Mouse (Mus musculus): Measurements from ENCODE around the gene Ankef1. TPM values are rescaled to one million over a fixed set of nuclear protein-coding genes. Genes with fewer than 3 reads are reported as not detected.

Ankef1 gene
- polyA plus RNA-seq, 1 experiment: 132 TPM

DNA sequence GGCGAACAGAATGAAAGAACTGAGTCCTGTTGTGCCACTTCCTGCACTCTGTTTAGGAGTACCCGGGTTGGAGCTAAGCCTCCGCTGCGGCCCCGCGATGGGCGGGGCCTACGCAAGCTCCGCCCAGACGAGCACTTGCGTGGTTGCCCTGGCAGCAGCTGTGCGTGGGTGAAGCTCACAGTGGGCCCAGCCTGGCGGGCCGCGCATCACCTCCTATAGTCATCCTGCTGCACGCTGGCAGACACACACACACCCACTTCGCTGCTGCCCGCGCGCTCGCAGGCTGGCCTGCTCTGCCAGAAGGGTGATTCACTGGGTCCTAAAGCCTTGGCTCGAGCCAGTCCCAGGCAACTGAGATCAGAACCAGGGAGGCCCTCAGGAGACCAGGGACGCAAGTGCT is 30.3 kb downstream of the Ankef1 start:
- H3K4me3 ChIP-seq (ENCODE audit: insufficient read depth, low read depth, low read length): peak overlapping the region; percentile 56
- no peak overlapping the region for H3K27ac ChIP-seq (replicated peaks; ENCODE audit: low read depth, low read length)
- peaks cover 4% of the 10 kb centered on the region for H3K4me1 ChIP-seq (ENCODE audit: control insufficient read depth, insufficient read depth, insufficient read length, low read length)

DNA sequence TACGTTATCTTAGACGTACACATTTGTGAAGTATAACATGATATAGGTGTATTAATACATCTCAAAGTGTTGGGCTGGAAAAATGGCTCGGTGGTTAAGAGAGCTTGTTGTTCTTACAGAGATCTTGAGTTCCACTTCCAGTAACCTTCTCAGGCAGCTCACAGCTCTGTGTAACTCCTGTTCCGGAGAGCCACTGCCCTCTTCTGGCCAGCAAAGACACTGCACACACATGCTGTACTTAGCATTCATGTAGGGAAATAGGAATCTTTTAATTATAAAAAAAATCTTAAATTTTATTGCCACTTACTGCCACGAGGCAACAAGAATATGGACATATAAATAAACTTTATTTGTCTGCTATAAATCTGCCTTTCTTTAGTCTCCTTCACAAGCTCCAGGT is 56.3 kb downstream of the Ankef1 start:
- Histone ChIP-seq H3K4me1 (ENCODE audit: control insufficient read depth, insufficient read depth, insufficient read length, low read length) (no peaks in the 10 kb centered on the region), H3K4me3 (ENCODE audit: insufficient read depth, low read depth, low read length) (no peak overlapping the region), H3K27ac (replicated peaks; ENCODE audit: low read depth, low read length) (no peak overlapping the region)

DNA sequence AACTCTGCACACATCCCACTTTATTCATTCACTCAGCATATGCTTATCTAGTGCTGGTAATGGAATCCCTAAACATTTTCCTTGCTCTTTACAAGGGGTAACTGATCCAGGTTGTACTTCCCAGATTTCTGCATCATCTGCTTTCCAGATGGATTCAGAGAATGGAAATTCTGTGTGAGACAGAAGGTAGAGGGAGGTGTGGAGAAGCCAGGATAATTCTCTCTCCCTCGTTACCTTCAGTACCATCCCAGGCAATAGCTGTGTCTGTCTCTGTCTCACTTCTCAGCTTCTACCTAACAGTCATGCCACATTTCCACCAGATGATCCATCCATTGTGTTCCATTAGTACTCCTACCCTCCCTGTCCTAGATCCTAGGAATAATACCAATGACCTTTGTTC is 60.6 kb downstream of the Ankef1 start:
- Histone ChIP-seq H3K4me1 (ENCODE audit: control insufficient read depth, insufficient read depth, insufficient read length, low read length) (no peaks in the 10 kb centered on the region), H3K27ac (replicated peaks; ENCODE audit: low read depth, low read length) (no peak overlapping the region), H3K4me3 (ENCODE audit: insufficient read depth, low read depth, low read length) (no peak overlapping the region)

DNA sequence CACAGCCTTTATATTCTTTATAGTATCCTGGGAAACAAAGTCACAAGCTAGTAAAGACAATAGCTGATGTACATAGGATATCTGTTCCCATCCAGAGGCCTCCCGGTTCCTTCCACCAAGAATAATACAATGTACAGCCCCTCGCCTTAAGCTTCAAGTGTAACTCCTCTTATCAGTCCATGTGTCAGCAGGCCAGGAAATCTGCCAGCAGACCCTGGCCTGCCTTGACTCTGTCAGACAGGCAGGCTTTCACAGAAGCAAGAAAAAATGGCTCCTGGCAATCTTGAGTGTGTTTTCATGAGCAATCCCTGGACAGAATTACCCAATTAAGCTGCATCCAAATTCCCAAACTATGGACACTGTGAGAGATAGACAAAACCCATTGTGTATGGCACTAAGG is 69.1 kb downstream of the Ankef1 start:
- Histone ChIP-seq H3K27ac (replicated peaks; ENCODE audit: low read depth, low read length) (no peak overlapping the region), H3K4me1 (ENCODE audit: control insufficient read depth, insufficient read depth, insufficient read length, low read length) (no peaks in the 10 kb centered on the region)

DNA sequence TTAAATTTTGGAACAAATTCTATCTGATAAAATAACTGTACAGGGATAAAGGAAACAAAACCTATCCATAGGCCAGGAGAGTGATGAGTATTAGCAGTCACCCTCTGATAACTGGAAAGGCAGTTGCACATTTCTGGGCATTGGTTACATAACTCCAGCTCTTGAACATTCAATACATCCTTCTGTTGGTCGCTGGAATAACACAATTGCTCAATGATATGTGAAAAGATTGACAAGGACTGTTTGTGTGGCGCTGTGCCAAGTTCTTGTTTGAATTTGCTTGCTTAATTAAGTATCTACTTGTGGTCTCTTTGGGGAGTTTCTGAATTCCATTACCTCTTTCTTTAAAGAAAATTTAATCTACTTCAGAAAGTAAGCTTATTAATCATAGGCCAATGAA is 81.1 kb downstream of the Ankef1 start:
- no peak overlapping the region for H3K4me3 ChIP-seq (ENCODE audit: insufficient read depth, low read depth, low read length)
- H3K27ac ChIP-seq (replicated peaks; ENCODE audit: low read depth, low read length): no peak overlapping the region
- no peaks in the 10 kb centered on the region for H3K4me1 ChIP-seq (ENCODE audit: control insufficient read depth, insufficient read depth, insufficient read length, low read length)

More for the DNA sequence above, 69.1 kb downstream of the Ankef1 start:
- no peak overlapping the region for H3K4me3 ChIP-seq (ENCODE audit: insufficient read depth, low read depth, low read length)

DNA sequence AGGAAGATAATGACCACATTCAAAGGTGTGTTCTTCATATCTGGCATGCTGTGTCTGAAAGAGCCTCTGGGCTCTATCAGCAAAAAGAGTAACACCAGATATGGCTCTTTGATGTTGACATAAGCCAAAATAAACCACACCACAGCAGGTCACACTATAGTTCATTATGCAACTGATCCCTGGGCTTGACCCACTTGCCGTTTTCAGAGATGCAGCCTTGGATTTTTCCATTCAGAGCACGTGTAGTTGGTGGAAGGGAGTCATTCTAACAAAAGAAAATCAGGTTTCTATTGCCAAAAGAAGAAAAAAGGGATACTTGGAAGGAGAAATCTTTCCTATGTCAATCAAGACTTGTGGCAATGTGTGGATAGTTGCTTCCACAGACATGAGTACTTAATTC is 87.1 kb downstream of the Ankef1 start:
- Histone ChIP-seq H3K27ac (replicated peaks; ENCODE audit: low read depth, low read length) (no peak overlapping the region), H3K4me3 (ENCODE audit: insufficient read depth, low read depth, low read length) (no peak overlapping the region), H3K4me1 (ENCODE audit: control insufficient read depth, insufficient read depth, insufficient read length, low read length) (no peaks in the 10 kb centered on the region)

DNA sequence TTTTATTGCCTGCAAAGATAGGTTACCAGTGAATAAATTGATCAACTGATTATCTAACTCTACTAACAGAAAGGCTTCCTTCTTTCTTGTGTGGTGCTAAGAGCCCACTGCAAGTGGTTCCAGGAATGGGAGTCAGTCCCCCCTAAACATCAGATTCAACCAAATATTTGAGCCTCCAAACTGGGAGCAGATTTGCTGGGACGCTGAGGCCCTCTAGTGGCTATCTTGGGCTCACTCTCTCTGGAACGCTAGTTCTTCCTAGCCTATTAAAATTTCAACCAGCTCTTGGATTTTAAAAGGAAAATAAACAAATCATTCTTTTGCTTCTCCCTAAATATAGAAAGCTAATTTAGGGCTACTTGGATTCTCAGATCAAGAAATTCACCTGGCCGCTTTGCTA is 94.7 kb downstream of the Ankef1 start:
- H3K4me3 ChIP-seq (ENCODE audit: insufficient read depth, low read depth, low read length): no peak overlapping the region
- H3K27ac ChIP-seq (replicated peaks; ENCODE audit: low read depth, low read length): no peak overlapping the region
- H3K4me1 ChIP-seq (ENCODE audit: control insufficient read depth, insufficient read depth, insufficient read length, low read length): no peaks in the 10 kb centered on the region

DNA sequence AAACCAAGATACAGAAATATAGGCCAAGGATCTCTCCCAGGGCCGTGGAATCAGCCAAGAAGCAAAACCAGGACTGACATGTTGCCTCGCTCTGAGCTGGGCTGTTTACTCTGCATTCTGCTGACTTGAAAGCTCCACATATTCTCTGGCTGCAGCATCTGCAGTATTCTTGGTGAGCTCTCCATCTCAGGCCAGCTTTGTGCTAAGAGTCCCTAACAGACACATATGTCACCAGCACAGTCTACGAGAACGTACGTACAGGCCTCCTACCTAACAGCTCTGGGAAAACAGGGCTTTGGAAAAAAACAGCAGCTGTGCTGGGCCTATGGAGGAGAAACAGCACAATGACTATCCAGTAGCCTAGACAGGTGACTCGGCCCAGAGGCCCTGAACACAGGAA is 97.0 kb downstream of the Ankef1 start:
- no peak overlapping the region for H3K4me3 ChIP-seq (ENCODE audit: insufficient read depth, low read depth, low read length)
- no peaks in the 10 kb centered on the region for H3K4me1 ChIP-seq (ENCODE audit: control insufficient read depth, insufficient read depth, insufficient read length, low read length)
- H3K27ac ChIP-seq (replicated peaks; ENCODE audit: low read depth, low read length): no peak overlapping the region

DNA sequence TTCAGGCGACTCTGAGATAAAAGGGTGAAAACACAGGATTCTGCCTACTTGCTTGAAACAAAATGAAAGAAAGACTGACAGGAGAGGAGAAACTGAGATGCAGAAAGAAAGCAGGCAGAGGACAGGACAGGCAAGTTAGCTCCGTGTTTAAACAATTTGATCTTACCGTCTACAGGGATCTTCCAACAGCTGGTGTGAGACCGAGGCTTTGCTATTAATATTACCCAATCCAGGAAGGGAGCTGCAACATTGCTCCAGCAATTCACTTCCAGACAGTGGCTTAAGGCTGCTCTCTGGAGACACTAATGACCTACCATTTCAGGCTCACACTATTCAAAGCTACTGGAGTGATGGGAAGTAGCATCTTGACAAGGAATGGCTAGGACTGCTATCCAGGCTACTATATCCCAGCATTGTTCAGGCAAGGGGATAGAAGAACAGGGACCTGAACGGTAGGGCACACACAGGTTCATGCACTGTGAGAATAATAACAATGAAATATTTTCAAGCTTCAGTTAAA is 99.0 kb downstream of the Ankef1 start:
- no peak overlapping the region for H3K27ac ChIP-seq (replicated peaks; ENCODE audit: low read depth, low read length)
- no peaks in the 10 kb centered on the region for H3K4me1 ChIP-seq (ENCODE audit: control insufficient read depth, insufficient read depth, insufficient read length, low read length)
- H3K4me3 ChIP-seq (ENCODE audit: insufficient read depth, low read depth, low read length): no peak overlapping the region

DNA sequence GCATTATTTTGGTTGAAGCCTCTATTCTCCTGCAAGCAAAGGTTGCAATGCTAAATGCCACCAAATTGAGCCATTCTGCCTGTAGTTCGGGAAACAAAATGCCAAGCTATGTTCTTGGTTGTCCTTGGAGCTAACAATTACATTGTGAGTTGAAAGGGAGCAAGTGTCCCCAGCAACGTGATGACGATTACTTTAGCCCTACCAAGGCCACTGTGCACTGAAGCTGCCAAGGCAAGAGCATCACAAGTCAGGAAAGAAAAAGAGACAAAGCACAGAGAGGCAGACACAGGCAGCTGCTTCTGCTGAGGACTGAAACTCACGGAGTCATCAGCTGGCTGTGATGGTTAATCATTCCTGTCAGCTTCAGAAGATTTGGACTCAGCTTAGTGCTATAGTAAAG is 99.5 kb downstream of the Ankef1 start:
- no peaks in the 10 kb centered on the region for H3K4me1 ChIP-seq (ENCODE audit: control insufficient read depth, insufficient read depth, insufficient read length, low read length)
- H3K27ac ChIP-seq (replicated peaks; ENCODE audit: low read depth, low read length): no peak overlapping the region
- no peak overlapping the region for H3K4me3 ChIP-seq (ENCODE audit: insufficient read depth, low read depth, low read length)

Other genes with a start within 250 kb of the Ankef1 start
- gene Pak7, start 113.9 kb upstream of the Ankef1 start, polyA plus RNA-seq (2012; ENCODE audit: insufficient read depth, insufficient read length, missing spikeins): not detected in 2 replicates
- not detected in 2 replicates for gene Snap25, start 211.5 kb downstream of the Ankef1 start, polyA plus RNA-seq (2012; ENCODE audit: insufficient read depth, insufficient read length, missing spikeins)

All from brown adipose tissue, adult 24 weeks (tissue).